Mouse (Mus musculus) embryo, embryonic 11 days (tissue): ENCODE data around the gene March6.

ENCODE experiments used
- DNase-seq: peaks from one replicate; pipeline ENCODE4 v3.0.0-alpha.2; 2015

March6 gene

DNA sequence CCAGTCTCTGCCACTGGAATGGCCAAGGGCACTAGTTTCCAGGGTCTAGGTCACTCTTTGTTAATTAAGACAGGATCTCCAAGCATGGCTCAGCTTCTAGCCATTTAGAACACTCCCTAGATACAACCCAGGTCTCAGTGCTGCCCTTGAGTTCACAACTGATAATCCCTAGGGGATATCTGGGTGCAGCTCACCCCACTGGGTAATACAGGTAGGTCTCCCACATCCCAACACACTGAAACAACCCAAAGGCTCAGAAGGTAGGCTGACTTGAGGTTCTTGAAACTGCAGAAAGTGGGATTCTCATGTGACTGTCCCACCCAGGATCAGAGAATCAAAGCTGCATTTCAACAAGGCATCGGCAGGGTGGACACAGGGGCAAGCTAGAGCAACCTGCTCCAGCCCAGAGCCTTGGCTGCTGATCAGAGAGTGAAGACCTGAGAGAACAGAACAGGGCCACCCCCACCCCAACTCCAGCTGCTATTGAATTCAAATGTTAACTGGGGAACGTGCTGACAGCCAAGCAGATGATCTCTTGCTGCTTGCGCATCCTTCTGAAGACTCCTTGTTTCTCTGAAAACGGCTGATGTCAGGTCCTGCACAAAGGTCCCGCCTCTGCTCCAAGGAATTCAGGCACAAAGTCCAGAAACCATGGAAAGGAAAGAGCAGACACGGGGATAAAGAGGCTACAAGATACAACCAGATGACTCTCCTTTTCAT, 116.5 kb downstream of the March6 start:
- DNase-seq, result no peak

DNA sequence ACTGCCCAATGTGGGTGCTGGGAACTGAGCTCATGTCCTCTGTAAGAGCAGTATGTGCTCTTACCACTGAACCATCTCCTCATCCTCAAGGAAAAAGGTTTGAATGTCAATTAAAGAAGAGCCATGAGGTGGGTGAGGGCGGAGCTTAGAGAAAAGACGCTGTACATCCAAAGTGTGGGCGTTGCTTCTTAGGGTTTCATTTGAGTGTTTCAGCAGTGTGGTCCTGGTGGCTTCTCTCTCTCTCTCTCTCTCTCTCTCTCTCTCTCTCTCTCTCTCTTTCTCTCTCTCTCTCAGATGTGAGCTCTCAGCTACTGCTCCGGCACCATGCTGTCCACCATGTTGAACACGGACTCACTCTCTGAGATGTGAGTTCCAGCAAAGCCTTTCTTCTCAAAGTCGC, 117.2 kb downstream of the March6 start:
- no peak for DNase-seq

DNA sequence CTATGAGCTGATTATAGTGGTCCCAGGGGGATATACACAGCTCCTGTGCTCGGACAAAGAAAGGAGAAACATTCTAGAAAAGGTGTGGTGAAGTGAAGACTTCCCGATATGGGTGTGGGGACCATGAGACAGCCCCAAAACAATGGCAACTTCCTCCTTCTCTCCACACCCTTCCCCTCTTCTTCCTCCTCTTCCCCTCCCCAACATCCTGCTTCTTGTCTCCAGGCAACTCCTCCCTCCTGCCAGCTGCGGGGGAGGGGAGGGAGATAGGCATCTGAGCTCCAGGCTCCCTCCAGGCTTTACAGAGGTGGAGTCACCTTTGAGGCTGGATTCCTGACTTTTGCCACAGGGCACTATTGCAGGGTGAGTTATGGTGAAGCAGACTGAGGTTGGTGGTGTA, 117.9 kb downstream of the March6 start:
- peak; percentile 41 for DNase-seq

DNA sequence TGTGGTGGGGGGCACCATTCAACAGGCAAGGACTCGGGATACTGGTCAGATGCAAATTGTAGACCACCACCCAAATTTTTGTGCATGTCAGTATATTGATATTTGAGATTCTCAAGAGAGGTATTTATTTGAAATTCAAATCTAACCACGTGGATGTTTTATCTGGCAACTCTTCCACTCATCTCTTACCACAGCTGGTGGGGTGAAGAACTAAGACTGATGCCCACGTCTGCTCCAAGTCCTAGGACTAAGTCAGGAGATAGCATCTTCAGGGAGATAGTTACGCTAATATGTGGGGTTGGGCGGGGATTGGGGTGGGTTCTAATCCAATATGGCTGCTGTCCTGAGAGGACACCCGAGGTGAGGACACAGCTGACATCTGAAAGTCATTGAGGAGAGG, 118.4 kb downstream of the March6 start:
- DNase-seq, result no peak

DNA sequence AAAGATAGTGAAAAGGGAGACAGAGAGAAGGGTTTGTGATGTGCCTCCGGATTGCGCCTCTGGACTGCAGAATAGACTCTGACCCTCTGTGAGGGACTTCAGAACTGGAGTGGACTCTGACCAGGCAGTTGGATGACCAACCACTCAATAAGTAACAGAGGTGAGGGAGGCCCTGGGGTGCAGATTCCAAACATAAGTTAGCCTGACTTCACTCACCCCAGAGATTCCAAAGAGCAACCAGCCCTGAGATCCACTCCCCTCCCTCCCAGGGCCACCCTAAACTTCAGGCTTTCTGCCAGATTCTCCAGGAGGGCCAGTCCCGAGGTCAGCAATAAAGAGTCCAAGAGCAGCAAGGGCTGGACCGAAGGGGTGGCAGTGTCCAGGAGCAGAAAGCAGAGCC, 123.4 kb downstream of the March6 start:
- no peak for DNase-seq

DNA sequence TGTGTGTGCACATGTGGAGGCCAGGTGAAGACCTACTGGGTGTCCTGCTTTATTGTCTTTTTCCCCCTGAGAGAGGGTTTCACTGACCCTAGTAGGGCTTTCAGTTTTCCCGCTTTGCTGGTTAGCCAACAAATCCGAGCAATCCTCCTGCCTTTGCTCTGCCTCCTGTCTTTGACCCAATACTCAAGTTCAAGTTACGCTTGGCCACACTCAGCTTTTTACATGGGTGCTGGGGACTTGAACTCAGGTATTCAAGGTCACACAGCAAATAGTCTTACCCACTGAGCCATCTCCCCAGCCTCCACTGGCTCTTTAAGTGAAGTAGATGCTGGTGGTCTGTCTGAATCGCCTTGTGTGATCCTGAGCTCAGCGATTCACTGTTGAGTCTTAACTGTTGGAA, 124.0 kb downstream of the March6 start:
- DNase-seq, result no peak
